Mouse (Mus musculus) hematopoietic stem cell, adult 5-6 weeks (primary cell): Measurements from ENCODE around the gene Nubp2. TPM values are rescaled to one million over a fixed set of nuclear protein-coding genes. Genes with fewer than 3 reads are reported as not detected.
A peak's percentile ranks its signal among the peaks of the same experiment; 100 is the strongest.

Source experiments
- ATAC-seq, 2 experiments: fragments of 125-278 bp in 1 of 2; replicated peaks in 1 of 2; 2 replicates each; pipeline ENCODE4 v1.8.0; 2016 to 2017; ENCODE audit warnings: inconsistent platforms in 2 of 2, mild to moderate bottlenecking in 2 of 2, moderate number of reproducible peaks in 2 of 2, low read depth in 1 of 2, moderate TSS enrichment in 1 of 2; ENCODE audit not compliant: low FRiP score in 2 of 2, poor library complexity in 2 of 2, severe bottlenecking in 2 of 2, insufficient read depth in 1 of 2, low TSS enrichment in 1 of 2
- total RNA-seq: library from RNA; stranded (forward); fragments of 172-1452, 232-1000 nt; gene quantifications from 2 replicates; pipeline ENCODE4 v1.2.3, GENCODE M21; 2017

Gene Nubp2
- total RNA-seq, 1 experiment from 2014 or later = 27.9 TPM

DNA sequence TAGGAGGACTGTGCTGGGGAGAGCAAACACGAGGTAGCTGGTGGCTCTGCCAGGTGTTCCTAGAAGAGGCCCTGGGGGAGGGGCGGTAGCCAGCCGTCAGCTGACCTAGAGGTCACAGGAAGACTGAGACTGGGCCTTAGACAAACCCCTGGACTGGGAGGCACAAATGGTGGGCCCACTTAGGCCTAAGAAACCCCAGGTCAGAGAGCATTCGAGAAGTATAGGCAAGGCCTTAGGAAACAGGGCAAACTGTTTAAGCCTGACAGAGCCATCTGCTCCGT lies 8.1 kb downstream of the Nubp2 start:
- no peak for ATAC-seq

DNA sequence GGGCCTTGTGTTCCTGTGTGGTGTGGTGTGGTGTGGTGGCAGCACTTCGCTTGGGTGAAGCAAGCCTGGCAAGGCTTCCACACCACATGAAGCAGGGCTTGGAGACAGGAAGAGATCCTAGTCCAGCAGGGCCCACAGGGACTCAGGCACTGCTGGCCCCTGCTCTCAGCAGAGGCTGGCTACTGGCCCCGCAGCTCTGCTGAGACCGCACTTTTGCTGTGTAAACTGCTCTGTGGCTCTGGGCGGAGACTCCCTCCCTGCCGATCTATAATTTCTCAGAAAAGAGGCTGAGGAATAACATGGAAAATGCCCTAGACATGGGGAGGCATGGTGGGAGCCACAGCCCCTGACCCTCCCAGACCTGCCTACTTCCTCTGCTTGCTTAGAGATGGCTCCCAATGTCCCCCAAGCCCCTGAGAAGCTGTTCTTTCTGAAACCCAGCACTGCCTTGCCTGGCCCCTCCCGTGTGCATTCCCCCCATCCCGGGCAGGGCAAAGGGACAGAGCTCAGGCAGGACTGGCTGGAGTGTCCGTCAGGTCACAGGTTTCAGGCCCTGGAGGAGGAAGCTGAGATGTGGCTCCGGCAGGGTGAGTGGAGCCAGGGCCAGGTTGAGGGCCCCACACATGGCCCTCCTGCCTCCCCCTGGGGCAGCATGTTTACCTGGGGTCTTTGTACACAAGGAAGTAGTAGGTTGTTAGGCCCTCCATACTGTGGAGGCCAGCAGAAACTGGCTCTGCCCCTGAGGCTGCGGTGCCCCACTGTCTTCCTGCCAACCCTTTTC lies 8.6 kb downstream of the Nubp2 start:
- ATAC-seq = no peak

- no peak for ATAC-seq
These were observed 11.2 kb downstream of the Nubp2 start for GRCm38 (mm10) chr17:24874989-24875388.

DNA sequence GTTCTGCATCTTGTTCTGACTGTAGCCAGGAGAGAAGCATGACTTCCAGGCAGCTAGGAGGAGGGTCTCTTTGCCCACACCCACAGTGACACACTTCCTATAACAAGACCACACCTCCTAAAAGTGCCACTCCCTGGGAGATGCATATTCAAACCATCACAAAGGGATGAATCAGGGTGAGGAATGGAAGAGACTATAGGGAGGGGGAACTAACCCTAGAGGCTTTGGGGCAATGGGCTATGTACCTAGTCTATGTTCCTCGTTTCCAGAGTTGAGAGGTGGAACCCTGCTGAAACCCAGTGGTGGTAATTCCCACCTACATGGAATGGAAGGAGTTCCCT lies 11.8 kb downstream of the Nubp2 start:
- no peak for ATAC-seq

GRCm38 (mm10) chr17:24873695-24874404 lies 12.3 kb downstream of the Nubp2 start:
- no peak for ATAC-seq

- ATAC-seq = no peak
These were observed 18.2 kb downstream of the Nubp2 start for GRCm38 (mm10) chr17:24867914-24868313.

GRCm38 (mm10) chr17:24865776-24866175 lies 20.4 kb downstream of the Nubp2 start, which contains the start of gene Igfals:
Gene Igfals, plus strand, starts transcription at chr17:24865997.
- no peak for ATAC-seq

- ATAC-seq = no peak
These were observed 24.4 kb downstream of the Nubp2 start for GRCm38 (mm10) chr17:24861785-24862184.

- ATAC-seq = no peak
These were observed 26.1 kb downstream of the Nubp2 start for GRCm38 (mm10) chr17:24860076-24860475.

GRCm38 (mm10) chr17:24858967-24859366 lies 27.2 kb downstream of the Nubp2 start:
- peak in 1 of 2 experiments; percentile 40; a peak in 2 of 4 replicates for ATAC-seq

DNA sequence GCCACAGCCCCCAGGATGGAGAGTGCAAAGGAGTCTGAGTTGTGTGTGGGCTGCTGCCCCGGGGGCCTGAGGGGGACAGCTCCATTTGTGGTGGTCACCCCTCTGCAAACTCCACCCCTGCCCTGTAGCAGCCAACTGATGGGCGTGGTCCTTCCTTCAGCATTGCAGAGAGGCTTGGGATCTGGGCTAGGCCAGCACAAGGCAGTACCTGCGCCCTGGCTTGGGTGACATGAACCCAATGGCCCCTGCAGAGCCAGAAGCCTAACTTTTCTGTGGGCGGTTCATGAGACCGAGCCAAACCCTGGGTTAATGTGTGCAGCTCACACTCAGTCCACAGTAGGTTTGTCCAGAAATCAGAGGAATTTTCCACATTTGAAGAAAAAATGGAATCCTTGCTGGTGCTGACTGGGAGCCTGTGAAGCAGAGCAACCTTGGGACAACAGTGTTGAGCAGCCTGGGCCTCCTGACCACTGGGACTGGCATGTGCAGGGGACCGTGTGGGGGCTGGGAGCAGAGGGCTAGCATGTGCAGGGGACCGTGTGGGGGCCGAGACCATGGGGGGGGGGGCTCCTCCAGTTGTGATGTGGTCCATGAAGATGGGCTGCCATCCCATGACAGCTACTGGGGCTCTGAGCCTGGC lies 28.2 kb downstream of the Nubp2 start:
- ATAC-seq = no peak

GRCm38 (mm10) chr17:24856589-24856988 lies 29.6 kb downstream of the Nubp2 start:
- no peak for ATAC-seq

GRCm38 (mm10) chr17:24855838-24856464 lies 30.2 kb downstream of the Nubp2 start:
- no peak for ATAC-seq

GRCm38 (mm10) chr17:24851381-24852125 lies 34.6 kb downstream of the Nubp2 start:
- ATAC-seq = no peak

DNA sequence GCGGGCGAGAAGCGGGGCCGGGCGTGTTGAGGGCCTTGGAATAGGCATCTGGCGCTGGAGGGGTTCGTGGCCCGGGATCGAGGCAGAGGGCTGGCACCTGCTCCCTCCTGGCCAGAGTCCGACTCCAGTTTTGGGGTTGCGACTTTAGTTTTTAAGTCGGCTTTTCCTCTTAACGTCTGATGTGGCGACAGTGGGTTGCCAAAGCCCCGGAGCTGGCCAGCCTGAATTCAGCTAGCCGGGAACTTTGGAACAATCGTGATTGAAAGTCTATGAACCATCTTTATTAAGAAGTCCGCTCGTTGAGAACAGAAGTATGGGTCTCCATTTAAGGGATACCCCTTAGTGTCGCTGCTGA lies 35.4 kb downstream of the Nubp2 start:
- no peak; a peak in 1 of 4 replicates for ATAC-seq

DNA sequence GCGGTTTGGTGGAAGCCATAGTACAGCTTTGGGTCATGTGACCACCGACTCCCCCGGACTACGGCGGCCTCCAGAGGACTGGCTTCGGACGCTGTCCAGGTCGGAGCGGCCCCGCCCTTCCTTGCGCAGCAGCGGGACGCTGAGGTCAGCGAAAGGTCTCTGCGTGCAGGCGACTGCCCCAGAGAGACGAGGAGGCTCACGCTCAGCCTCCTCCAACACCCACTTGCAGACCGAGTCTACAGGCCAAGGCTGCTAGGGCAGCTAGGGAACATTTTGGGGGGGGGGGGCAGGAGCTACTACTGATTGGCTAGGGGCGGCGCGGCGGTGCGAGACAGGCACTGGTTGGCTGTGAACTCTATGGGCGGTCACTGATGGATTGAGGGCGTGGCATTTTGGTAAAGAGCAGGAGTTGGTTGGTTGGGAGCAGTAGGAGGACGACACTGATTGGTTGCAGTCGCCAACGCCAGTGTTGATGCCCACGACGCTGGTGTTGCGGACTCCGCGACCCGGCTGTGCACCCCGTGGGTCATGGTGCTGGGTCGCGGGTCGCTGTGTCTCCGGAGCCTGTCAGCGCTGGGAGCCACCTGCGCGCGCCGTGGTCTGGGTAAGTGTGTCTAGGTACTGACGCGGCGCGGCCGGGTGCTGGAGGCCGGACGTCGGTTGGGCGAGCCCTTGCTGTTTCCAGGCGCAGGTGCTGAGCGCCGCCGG lies 35.9 kb downstream of the Nubp2 start, which contains the start of gene Fahd1:
Fahd1 (minus strand) TSS at position 300 of the 708 bp plus-strand sequence.
- ATAC-seq = peak; percentile 97 to 98

GRCm38 (mm10) chr17:24849733-24850064 lies 36.5 kb downstream of the Nubp2 start:
- peak; percentile 19 to 55; a peak in 3 of 4 replicates for ATAC-seq
